Mouse (Mus musculus) embryo, embryonic 11.5 days (tissue): ENCODE measurements around the gene Slc22a3.
A peak's percentile ranks its signal among the peaks of the same experiment; 100 is the strongest.

ENCODE experiments used
- DNase-seq: peaks from one replicate; pipeline ENCODE4 v3.0.0-alpha.2; 2012; ENCODE audit warnings: low read depth, low spot score

The Slc22a3 gene

DNA sequence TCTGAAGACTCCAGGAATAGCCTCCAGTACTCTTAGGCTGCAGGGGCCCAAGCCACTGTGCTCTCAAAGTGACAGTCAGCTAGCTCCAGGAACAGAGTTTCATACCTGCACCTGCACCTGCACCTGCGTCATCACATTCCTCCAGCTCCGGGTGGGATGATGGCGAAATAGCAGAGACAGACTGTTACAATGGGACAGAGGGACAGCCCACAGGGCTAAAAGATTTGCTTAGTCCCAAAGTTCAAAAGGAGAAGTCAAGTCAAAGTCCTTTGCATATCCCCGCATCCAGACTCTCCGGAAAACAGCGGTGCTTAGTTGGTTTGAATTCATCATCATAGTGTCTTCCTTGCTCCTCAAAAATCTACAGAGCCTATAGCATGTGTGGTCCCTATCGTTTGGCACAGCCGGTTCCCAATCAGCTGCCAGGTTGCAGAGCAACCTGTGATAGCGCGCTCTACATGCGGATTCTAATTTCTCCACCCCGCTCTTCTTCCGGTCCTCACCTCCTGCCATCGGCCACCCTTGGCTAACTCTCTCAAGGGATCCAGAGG lies at the start of gene Slc22a3:
Slc22a3 (minus strand) TSS at position 51 of the 551 bp plus-strand sequence.
- DNase-seq: no peak

DNA sequence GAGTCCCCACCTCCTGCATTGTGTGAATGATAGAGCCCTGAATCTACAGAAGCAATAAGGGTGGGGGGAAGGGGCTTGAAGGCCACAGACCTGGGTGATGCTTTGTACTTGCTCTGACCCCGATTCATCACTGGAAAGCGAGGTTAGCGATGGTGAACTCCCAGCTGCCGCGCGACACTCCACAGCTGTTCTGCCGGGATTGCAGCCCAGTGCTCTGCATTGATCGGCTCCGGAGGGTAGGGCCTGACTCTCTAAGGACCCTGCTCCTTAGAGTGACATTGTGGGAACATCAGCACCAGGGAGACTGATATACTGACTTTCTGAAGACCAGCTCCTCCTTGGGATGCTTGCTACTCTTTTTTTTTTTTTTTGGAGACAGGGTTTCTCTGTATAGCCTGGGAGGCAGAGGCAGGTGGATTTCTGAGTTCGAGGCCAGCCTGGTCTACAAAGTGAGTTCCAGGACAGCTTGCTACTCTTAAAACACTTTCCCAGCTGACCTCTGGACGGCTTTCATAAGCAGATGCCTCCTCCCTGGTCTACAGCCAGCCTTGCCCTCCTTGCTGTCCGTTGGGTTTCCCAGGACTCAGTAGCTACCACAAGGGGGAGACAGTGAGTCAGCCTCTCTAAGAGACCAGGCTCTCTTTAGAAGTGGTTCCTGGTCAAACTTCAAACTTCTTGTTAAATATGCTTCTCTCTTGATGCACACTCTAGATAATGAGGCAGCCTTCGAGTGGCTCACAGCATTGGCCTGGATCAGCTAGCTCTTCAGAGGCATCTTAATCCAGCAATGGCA lies 27.0 kb upstream of the Slc22a3 start:
- DNase-seq: peak; percentile 59

DNA sequence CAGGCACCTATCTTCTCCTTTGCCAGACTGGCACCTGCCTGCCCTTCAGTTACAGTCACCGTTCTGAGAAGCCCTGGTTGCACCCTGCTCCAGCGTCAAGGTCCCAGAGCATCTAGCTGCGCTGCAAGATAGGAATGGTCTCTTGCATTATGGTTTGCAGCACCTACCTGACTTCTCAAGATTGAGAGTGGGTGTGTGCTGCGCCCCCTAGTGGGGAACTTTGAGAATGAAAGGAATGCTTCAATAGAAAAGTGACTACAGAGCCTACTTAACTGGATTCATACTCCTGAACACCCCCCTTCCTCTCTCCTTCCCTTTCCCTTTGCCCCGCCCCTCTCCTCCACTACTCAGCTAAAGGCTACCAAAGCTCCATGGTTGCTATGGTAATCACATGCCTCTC lies 24.6 kb upstream of the Slc22a3 start:
- peak; percentile 38 for DNase-seq

DNA sequence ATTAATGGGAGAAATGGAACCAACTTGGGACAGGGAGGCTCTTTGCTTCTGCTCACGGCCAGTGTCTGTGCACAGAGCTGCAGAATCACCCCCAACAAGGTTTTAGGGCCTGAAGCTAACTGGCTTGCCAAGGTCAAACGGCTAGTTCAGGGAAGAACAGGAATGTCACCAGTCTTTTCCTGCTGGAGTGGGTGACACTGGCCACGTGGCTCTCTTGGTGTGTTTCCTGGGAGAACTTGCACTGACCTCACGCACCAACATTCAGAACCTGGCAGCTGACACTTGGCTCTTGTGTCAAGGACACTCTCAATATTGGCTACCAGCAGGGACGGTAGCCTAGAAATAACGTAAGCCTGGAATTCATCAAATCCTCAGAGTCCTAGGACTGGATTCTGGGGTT lies 22.6 kb upstream of the Slc22a3 start:
- no peak for DNase-seq

DNA sequence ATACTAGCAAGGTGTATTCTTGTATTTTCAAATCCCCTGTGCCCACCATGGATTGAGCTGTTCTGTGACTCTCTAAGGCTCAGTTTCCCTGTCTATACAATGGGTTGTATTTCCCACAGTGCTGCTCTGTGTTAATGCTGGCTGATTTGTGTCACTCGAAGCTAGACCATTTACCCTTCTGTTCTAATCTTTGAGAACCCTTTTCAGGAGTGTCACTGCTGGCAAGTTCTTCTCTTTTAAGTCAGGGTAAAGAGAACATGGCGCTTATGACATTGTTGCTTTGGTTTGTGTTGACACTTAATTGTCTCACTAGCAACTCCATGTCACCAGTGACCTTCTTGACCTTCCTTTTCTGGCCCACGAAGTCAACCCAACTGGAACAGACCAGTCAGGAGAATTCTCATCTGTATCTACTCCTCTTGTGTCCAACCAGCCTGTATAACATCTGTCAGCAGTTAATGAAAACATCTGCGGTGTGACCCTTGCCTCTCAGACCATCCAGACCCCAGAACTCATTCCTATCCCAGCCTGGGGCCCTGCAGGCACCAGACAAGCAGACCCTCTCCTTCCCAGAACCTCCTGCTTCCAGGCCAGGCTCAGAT lies 22.0 kb upstream of the Slc22a3 start:
- DNase-seq: no peak

DNA sequence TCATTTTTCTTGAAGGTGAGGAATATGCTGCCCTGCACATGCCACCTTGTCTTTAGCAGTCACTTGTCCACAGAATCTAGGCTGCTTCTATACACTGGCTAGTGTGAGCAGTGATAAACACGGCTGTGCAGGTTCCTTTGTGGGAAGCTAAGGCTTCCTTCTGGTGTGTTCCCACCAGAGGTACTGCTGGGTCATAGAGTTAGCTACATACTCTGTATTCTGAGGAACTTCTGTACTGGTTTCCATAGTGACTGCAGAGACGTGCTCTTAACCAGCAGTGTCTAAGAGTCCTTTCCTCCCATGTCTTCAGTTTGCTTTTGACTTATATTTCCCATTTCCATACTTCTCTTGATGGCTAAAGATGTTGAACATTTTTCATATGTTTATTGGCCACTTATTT lies 11.6 kb upstream of the Slc22a3 start:
- DNase-seq: no peak

DNA sequence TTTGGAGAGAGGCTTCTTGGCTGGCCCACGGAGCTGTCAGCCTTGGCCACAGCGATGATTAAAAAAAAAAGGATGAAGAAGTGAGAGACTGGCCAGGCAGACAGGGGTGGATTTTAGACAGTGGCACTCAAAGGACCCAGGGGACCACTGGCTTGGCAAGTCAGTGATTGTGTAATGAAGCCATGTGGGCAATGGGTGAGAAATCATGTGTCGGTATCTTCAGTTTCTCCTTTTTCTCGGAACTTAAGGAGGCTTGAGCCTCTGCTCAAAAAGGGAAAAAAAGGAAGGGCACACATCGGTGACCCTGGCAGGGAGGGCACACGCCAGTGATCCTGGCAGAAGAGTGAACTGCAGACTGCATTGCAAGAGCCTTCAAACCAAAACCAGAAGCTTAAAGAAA lies 10.7 kb upstream of the Slc22a3 start:
- DNase-seq: no peak

DNA sequence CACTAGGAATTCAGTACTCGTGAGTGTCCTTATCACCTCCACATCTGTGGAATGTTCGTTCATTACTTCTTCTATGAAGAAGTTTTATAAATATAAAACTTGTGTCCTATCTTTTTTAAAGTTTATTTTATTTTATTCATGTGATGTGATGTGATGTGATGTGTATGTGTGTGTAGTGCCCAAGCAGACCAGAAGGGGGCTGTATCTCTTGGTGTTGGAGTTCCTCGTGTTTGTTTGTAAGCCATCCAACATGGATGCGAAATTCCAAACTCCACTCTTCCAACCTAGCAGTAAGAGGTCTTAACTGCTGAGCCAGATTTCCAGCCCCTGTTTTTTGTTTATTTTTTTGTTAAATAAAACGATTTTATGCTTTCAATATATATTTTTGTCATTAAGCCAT lies 6.5 kb upstream of the Slc22a3 start:
- DNase-seq: no peak

DNA sequence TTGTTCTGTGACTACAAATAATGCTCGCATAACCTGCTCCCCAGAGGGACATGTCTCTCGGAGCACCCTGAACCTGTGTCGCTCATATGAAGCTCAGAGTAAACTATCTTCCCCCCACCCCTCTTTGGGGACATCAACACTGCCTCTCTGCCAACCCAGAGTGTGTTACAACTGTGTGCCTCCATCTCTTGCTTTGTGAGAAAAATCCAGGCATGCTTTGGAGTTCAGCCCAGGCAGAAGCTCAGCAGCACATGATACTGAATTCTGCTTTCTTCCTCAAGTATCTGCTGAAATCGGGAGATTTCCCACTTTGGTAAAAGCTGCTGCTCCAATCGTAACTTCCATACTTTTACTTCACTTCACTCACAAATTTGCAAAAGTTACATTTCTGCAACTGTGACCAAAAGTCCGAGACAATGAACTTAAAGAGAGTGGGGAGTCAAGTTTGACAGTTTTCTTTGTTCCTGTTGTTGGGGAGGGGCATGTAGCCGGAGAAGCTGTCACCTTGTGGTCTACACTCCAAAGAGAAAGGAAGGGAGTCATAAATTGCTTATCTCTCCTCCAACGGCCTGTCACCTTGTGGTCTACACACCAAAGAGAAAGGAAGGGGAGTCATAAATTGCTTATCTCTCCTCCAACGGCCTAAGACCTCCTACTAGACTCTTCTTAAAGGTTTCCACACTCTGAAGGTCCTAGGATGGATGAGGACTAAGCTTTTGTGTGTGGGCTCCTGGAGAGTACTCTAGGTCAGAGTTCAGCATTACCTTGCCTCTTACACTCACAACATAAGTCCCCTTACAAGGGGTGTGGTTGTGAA lies 5.8 kb upstream of the Slc22a3 start:
- DNase-seq: no peak

DNA sequence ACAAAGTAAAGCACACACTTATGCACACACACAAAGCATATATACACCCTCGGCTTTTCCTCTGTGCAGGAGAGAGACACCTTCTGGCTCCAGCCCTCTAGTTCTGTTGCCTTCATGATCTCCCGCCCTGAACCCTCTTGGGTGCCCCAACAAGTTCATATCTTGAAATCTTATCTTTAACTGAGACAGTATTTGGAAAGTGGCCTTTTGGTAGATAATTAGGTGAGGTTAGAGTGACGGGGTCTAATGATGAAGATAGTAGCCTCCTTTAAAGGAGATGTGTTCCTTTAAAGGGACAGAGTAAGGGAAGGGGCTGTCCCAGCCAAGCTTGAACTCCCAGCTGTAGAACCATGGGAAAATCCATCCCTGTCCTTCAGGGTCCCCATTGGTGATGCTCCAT lies 3.7 kb upstream of the Slc22a3 start:
- DNase-seq: no peak

DNA sequence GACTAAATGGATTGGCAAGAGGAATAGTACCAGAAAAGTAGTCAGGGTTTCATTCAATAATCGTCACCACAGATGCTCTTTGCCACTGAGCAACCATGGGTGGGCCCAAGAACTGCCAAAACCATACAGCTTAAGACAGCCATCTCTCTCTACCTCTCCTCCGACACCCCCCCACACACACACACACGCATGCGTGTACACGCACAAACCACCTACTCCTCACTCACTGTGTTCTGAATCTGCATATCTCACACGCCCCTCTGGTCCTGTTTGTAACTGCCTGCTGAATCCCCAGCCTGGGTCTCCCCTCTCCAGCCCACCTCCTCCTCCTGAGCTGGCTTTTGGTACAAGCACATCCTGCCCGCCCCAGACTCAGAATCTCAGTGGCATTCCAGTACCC lies 872 bp upstream of the Slc22a3 start:
- no peak for DNase-seq

DNA sequence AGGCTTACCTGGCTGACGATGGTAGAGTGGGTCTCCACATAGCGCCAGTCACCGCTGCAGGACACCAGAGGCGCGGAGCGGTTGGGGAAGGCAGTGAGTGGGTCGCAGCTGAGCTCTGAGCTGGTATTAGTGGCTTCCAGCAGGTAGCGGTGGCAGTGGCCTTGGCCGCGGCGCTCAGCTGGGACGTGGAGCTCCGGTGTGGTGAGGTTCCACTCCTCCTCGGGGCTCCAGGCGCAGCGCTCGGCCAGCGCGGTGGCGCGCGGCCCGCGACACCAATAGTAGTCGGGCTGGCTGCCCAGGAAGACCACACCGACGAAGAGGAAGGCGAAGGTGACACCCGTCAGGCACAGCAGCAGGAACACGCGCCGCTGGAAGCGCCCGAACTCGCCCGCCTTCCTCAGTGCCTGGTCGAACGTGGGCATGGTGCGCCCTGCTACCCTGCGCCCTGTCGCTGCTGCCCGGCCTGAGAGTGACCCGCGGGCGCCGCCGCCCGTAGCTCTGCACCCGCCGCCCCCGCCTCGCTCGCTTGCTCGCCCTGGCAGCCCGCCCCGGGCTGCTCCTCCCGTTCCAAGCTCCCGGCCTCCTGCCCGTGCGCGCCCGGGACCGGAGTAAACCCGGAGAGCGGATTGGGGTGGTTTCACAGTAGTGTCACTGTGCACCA lies 471 bp downstream of the Slc22a3 start:
- no peak for DNase-seq

DNA sequence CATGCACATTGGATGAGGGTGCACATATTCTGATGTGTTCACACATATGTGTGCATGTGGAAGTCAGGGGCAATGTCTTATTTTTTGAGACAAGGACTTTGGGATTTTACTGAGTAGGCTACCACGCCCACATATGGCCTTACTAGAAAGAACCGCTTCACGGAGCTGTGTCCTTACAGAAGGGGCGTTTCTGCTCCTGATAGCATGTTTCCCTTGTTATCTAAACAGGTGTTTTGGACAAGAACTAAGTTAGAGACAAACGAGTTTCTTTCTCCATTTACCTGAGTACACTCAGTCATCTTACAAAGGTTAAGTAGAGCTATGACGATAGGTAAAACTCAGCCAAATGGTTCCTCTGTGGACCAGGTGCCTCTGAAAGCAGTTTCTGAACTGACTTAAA lies 1.8 kb downstream of the Slc22a3 start:
- no peak for DNase-seq

DNA sequence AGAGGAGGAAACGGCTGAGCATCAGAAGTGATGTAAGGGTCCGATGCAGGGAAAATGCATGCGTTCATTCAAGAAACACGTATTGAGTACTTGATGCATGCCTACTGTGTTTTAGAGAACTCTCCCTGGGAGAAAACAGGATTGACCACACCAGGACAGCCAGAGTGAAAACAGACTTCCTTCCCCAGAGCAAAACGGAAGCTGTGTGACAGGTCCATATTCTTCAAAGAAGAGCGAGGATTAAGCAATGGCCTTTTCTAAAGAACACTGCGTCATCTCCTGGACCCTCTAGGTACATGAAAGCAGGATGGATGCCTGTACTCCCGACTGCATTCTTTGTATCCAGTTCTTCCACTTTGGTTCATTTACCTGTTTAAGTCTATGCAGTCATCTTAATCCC lies 8.1 kb downstream of the Slc22a3 start:
- DNase-seq: no peak

DNA sequence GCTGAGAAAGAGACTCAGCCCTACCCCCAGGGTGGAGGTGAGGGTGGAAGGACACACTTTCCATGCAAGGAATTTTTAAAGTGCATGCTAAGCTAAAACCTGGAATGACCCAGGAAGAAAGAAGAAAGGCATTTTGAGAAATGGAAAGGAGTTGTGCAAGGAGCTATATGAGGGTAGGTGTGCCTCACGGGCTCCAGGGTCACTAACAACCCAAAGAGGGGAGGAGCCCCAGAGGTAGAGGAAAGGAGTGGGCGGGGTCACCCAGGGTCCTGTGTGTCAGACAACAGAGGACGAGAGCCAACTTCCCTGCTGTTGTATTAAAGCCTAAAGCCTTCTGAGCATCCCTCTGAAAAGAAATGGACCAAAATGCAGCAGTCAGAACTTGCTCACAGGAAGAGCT lies 11.9 kb downstream of the Slc22a3 start:
- no peak for DNase-seq

DNA sequence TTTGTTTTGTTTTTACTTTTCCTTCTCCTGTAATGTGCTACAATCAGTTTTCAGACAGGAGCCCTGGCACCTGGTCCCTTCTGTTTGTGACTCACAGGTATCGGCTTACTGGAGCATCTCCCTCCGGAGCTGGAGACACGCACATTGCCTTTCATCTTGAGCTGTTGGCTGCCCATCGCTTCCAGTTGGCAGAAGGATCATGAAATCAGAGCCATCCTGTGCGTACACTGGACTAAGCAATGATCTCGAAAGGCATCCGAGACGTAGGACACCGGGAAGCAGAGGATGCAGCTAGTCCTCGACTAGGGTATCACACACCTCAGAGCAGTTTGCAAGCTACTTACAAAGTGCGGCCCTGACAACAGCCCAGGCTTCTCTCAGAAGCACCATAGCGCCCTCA lies 15.9 kb downstream of the Slc22a3 start:
- no peak for DNase-seq

DNA sequence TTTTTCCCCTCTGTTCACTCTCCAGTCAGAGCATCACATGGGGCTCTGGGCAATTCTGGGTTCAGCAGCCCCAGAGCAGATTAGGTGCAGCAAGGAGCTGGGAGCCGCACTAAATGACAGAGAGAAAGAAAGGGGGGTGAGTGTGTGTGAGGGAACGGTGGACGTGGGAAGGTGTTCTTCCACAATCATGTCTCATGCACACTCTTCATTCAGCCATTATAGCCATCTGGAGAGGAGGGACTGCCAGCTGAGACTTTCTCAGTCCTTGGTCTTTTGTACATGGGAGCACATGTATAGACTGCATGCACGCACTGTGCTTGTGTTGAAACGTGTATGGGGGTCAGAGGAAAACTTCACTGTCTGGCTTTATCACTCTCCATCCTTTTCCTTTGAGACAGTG lies 17.6 kb downstream of the Slc22a3 start:
- no peak for DNase-seq

DNA sequence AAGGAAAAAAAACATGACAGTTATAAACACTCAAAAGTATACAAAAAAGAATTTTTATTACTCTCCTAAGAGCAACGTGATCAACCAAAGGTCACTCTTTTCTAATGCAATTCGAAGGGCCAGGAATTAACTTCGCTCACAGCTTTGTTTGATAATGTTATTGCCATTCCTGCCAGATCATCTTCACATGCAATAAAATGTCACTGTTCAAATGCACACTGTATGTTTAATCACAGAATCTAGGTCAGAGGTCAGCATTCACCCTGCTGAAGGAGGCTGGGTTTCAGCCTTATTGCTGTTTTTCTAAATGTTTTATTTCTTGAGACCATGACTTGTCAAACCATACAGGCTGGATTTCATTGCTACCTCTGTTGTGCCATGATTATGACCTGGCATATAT lies 21.8 kb downstream of the Slc22a3 start:
- DNase-seq: no peak

DNA sequence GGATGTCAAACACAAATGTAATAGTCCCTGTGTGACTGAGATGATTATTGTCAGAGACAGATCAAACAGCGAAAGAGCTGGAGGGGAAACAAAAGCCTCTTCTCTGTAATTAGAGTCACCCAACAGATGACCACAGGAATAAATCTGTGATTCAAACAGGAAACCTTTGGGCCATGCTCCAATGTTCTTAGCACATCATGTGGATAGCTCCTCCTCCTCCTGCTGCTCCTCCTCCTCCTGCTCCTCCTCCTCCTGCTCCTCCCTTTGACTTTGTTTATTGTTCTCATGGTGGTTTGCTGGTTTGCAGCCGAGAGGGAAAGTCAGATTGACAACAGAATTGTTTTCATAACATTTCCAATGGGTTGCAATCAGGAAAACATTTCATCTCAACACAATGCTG lies 28.1 kb downstream of the Slc22a3 start:
- no peak for DNase-seq

DNA sequence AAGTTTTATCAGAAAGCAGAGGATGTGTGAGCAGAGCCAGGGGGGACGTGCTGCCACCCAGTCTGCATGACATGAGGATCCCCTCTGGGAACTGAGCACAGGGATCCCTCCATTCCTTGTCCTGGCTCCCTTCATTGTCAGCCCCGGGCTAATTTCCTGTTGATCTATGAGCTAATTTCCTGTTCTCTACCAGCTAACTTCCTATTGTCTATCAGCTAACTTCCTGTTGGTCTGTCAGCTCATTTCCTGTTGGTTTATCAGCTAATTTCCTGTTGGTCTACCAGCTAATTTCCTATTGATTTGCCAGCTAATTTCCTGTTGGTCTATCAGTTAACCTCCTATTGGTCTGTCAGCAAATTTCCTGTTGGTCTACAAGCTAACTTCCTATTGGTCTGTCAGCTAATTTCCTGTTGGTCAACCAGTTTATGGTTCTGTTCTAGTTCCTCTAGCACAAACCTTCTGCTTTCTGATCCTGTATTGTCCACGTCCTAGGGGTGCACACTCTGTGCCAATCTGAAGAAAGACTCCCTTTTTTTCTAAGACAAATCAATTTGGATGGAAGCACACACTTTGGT lies 32.9 kb downstream of the Slc22a3 start:
- DNase-seq: no peak

DNA sequence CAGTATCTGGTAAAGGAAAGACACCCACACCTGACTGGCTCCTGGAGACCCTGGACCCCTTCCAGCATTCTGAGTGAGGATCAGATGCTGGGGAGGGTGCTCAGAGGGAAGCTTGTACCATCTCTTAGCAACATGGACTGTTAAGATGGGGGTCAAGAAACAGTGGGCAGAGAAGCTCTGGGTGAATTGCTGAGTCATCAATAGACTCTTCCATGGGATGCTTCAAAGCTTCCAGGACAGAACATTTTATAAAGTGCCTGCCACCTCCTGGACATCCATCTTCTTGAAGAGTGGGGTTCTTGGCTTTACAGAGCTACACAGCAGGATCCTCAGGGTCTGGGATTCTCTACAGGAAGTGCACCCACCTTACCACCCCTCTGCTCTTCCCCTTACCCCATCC lies 35.0 kb downstream of the Slc22a3 start:
- DNase-seq: no peak

DNA sequence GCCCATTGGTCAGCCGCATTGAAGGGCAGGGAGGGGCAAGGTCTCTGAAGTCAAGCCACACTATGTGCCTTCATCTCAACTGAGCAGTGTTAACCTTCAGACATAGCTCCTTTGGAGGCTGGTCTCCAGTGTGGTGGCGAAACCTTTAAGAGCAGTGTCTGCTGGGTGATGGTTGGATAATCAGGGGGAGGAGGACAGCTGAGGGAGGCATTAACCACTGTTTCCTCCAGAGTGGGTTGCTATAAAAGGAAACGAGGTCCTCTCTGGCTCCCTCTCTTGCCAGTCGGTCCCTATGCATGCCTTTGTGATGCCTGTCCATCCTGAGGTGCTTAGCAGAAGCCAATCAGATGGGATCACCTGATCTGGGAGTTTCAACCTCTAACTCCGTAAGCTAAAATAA lies 38.8 kb downstream of the Slc22a3 start:
- DNase-seq: no peak
